ENCODE assay signal across 15 mouse cellular contexts in genomic region chr2:4572498-4573263, GRCm38 (mm10).
DNase-seq lines count a peak whose midpoint lies in the region; ATAC-seq and TF ChIP-seq lines count a peak whose summit lies in the region.
"Had no signal": no experiment of that assay in that cellular context is flagged by ENCODE, and none has a peak within 500 bp of the region (broad histone marks: within the 10 kb centered on the region; RNA-seq: fewer than 3 reads in every experiment).

No protein-coding gene starts in this region.

- H3K36me3 ChIP-seq in lung, postnatal 0 days (ENCODE audit: insufficient read depth, low read length), result peaks cover 13% of the 10 kb centered on the region
- H3K36me3 ChIP-seq in kidney, postnatal 0 days (ENCODE audit: insufficient read depth, low read length), result peaks cover 49% of the 10 kb centered on the region
- peaks cover 79% of the 10 kb centered on the region for H3K36me3 ChIP-seq in liver, postnatal 0 days (replicated peaks; ENCODE audit: insufficient read depth, low read length)
- H3K36me3 ChIP-seq in forebrain, embryonic 15.5 days, result peaks cover 46% of the 10 kb centered on the region

- 61% methylated on average over 7 of the region's 7 CpGs for WGBS in lung, postnatal 0 days
- WGBS in kidney, postnatal 0 days, result 58% methylated on average over 7 of the region's 7 CpGs
- whole genome bisulfite sequencing in liver, postnatal 0 days (ENCODE audit: insufficient replicate concordance), result 57% methylated on average over 7 of the region's 7 CpGs
- 90% methylated on average over 7 of the region's 7 CpGs for WGBS in forebrain, embryonic 15.5 days
- WGBS in lung, adult 2 months, result 56% methylated on average over 7 of the region's 7 CpGs

- no peak overlapping the region for H3K4me2 ChIP-seq in lung, postnatal 0 days (replicated peaks; ENCODE audit: low read depth, low read length)
- H3K4me2 ChIP-seq in kidney, postnatal 0 days (ENCODE audit: low read length), result no peak overlapping the region
- peak overlapping the region; percentile 56 for H3K4me2 ChIP-seq in liver, postnatal 0 days (ENCODE audit: low read depth, low read length)
- no peak overlapping the region for H3K4me2 ChIP-seq in forebrain, embryonic 15.5 days (replicated peaks)
- H3K4me2 ChIP-seq: heart, embryonic 15.5 days; hindbrain, embryonic 12.5 days; limb, embryonic 15.5 days; midbrain, embryonic 11.5 days had no signal

- H3K4me3 ChIP-seq in lung, postnatal 0 days (ENCODE audit: low read depth, low read length), result no peak overlapping the region
- H3K4me3 ChIP-seq in kidney, postnatal 0 days (replicated peaks; ENCODE audit: low read depth, low read length), result no peak overlapping the region
- no peak overlapping the region for H3K4me3 ChIP-seq in liver, postnatal 0 days (ENCODE audit: low read depth, low read length)
- no peak overlapping the region for H3K4me3 ChIP-seq in forebrain, embryonic 15.5 days
- H3K4me3 ChIP-seq in lung, adult 2 months (replicated peaks; ENCODE audit: extremely low read depth, low read depth, low read length), result no peak overlapping the region
- H3K4me3 ChIP-seq: heart, embryonic 15.5 days; hindbrain, embryonic 12.5 days; limb, embryonic 15.5 days; myocyte had no signal

- no peak for TF ChIP-seq CTCF in lung, postnatal 0 days (IDR thresholded peaks at IDR 0.05)
- no peak for TF ChIP-seq CTCF in kidney, postnatal 0 days (IDR thresholded peaks at IDR 0.05; ENCODE audit: low read depth)
- TF ChIP-seq CTCF in liver, postnatal 0 days (IDR thresholded peaks at IDR 0.05; ENCODE audit: low read depth), result no peak
- no peak for TF ChIP-seq CTCF in lung, adult 2 months (IDR thresholded peaks at IDR 0.05; ENCODE audit: insufficient read depth, low read length)

- 0 out of 2 replicates have a peak overlapping the region, but pooled peaks have one; percentile 14 for H3K27ac ChIP-seq in lung, postnatal 0 days (ENCODE audit: low read length)
- peak overlapping the region; percentile 31; the same call in 1 of the 2 replicates for H3K27ac ChIP-seq in kidney, postnatal 0 days
- H3K27ac ChIP-seq in liver, postnatal 0 days (ENCODE audit: low read depth), result peak overlapping the region; percentile 71
- H3K27ac ChIP-seq in forebrain, embryonic 15.5 days (replicated peaks), result no peak overlapping the region
- H3K27ac ChIP-seq: heart, embryonic 15.5 days; hindbrain, embryonic 12.5 days; limb, embryonic 15.5 days had no signal

- H3K9ac ChIP-seq in lung, postnatal 0 days (replicated peaks; ENCODE audit: low read depth), result no peak overlapping the region
- H3K9ac ChIP-seq in kidney, postnatal 0 days (ENCODE audit: low read depth, low read length), result no peak overlapping the region
- 0 out of 2 replicates have a peak overlapping the region, but pooled peaks have one; percentile 5 for H3K9ac ChIP-seq in liver, postnatal 0 days (replicated peaks)
- no peak overlapping the region for H3K9ac ChIP-seq in forebrain, embryonic 15.5 days (replicated peaks)
- H3K9ac ChIP-seq: heart, embryonic 15.5 days; hindbrain, embryonic 12.5 days; limb, embryonic 15.5 days had no signal

- no peak for TF ChIP-seq EP300 in lung, postnatal 0 days (IDR thresholded peaks at IDR 0.05)
- peak; percentile 80 for TF ChIP-seq EP300 in liver, postnatal 0 days (IDR thresholded peaks at IDR 0.05; ENCODE audit: low read depth)

- no peak for TF ChIP-seq POLR2A in lung, adult 2 months (IDR thresholded peaks at IDR 0.05; ENCODE audit: borderline replicate concordance, extremely low read depth, low read depth, low read length)

- H3K9me3 ChIP-seq in lung, postnatal 0 days (ENCODE audit: low read length), result no peaks in the 10 kb centered on the region
- H3K9me3 ChIP-seq in kidney, postnatal 0 days (replicated peaks; ENCODE audit: low read length), result no peaks in the 10 kb centered on the region
- no peaks in the 10 kb centered on the region for H3K9me3 ChIP-seq in liver, postnatal 0 days (ENCODE audit: low read length)
- no peaks in the 10 kb centered on the region for H3K9me3 ChIP-seq in forebrain, embryonic 15.5 days
- H3K9me3 ChIP-seq: heart, embryonic 15.5 days; hindbrain, embryonic 12.5 days; limb, embryonic 15.5 days had no signal

- no peak for DNase-seq in lung, postnatal 0 days (ENCODE audit: low spot score)
- DNase-seq in lung, postnatal 14 days, result no peak
- DNase-seq in c-Kit-negative CD71-positive TER-119-positive erythroid progenitor cells, embryonic 14.5 days (ENCODE audit: low read depth, low spot score), result peak; percentile 71
- DNase-seq in kidney, postnatal 0 days (ENCODE audit: low spot score), result no peak
- peak; percentile 47 for DNase-seq in liver, postnatal 0 days
- no peak for DNase-seq in lung, adult 2 months
- DNase-seq in adrenal gland, adult 18-20 months (ENCODE audit: low spot score in 2 of 2), result no peak
- DNase-seq: adrenal gland, postnatal 36 days; cerebellum, adult 18-20 months had no signal

- no peak for ATAC-seq in lung, postnatal 0 days
- ATAC-seq in kidney, postnatal 0 days (replicated peaks; ENCODE audit: low FRiP score, low read depth), result peak; percentile 67
- peak; percentile 78 for ATAC-seq in liver, postnatal 0 days
- ATAC-seq in forebrain, embryonic 15.5 days (replicated peaks), result no peak

- H3K4me1 ChIP-seq in lung, postnatal 0 days (ENCODE audit: insufficient read depth, low read depth, low read length), result peaks cover 14% of the 10 kb centered on the region
- H3K4me1 ChIP-seq in kidney, postnatal 0 days (replicated peaks; ENCODE audit: insufficient read depth, low read length), result peaks cover 20% of the 10 kb centered on the region; the same call in 1 of the 2 replicates
- peaks cover 47% of the 10 kb centered on the region for H3K4me1 ChIP-seq in liver, postnatal 0 days (ENCODE audit: insufficient read depth)
- no peaks in the 10 kb centered on the region for H3K4me1 ChIP-seq in forebrain, embryonic 15.5 days
- peaks cover 33% of the 10 kb centered on the region for H3K4me1 ChIP-seq in lung, adult 2 months (ENCODE audit: control insufficient read depth, insufficient read depth, low read length)

- no peaks in the 10 kb centered on the region for H3K27me3 ChIP-seq in lung, postnatal 0 days (replicated peaks; ENCODE audit: insufficient read depth, low read length)
- H3K27me3 ChIP-seq in kidney, postnatal 0 days (ENCODE audit: insufficient read depth, low read length), result no peaks in the 10 kb centered on the region
- no peaks in the 10 kb centered on the region for H3K27me3 ChIP-seq in liver, postnatal 0 days (ENCODE audit: insufficient read depth, low read length)
- no peaks in the 10 kb centered on the region for H3K27me3 ChIP-seq in forebrain, embryonic 15.5 days
- H3K27me3 ChIP-seq: heart, embryonic 15.5 days; hindbrain, embryonic 12.5 days; limb, embryonic 15.5 days had no signal

Comparison
In these comparisons a context has a peak if more than half of its experiments do, and no peak if none do; other contexts are left out.
1. ATAC-seq: peak in kidney, postnatal 0 days (single experiment) and liver, postnatal 0 days (single experiment); none in lung, postnatal 0 days (single experiment) and forebrain, embryonic 15.5 days (single experiment).
2. DNase-seq: peak in c-Kit-negative CD71-positive TER-119-positive erythroid progenitor cells, embryonic 14.5 days (single experiment) and liver, postnatal 0 days (single experiment); none in lung, postnatal 0 days (single experiment), lung, postnatal 14 days (single experiment), kidney, postnatal 0 days (single experiment), lung, adult 2 months (single experiment) and adrenal gland, adult 18-20 months (0 of 2).